Mouse (Mus musculus) embryonic facial prominence, embryonic 10.5 days (tissue): ENCODE results near the gene Gpr173. TPM values are rescaled to one million over a fixed set of nuclear protein-coding genes. Genes with fewer than 3 reads are reported as not detected.
"Not testable (repeated sequence)": the region's sequence is repeated elsewhere in the genome, so short reads cannot be mapped to it uniquely, and the experiment has no call there.

ENCODE experiments used
- DNase-seq: peaks from one replicate; pipeline ENCODE4 v3.0.0-alpha.2; 2017; ENCODE audit warnings: low spot score
- H3K27ac ChIP-seq: fragments of 300-500 bp; sonication (generic); replicated peaks from 2 replicates; pipeline ENCODE4 v1.5.1; 2016; ENCODE audit warnings: mild to moderate bottlenecking
- H3K27me3 ChIP-seq: fragments of 300-500 bp; sonication (generic); replicated peaks from 2 replicates; pipeline ENCODE4 v1.6.1; 2016; ENCODE audit warnings: low read depth, mild to moderate bottlenecking; ENCODE audit not compliant: poor library complexity, severe bottlenecking
- H3K36me3 ChIP-seq: fragments of 300-500 bp; sonication (generic); replicated peaks from 2 replicates; pipeline ENCODE4 v1.6.1; 2016; ENCODE audit warnings: mild to moderate bottlenecking, moderate library complexity
- H3K4me1 ChIP-seq: fragments of 300-500 bp; sonication (generic); 2 replicates; pipeline ENCODE4 v1.6.1; 2016
- H3K4me3 ChIP-seq: fragments of 300-500 bp; sonication (generic); 2 replicates; pipeline ENCODE4 v1.5.1; 2016; ENCODE audit warnings: mild to moderate bottlenecking, moderate library complexity
- H3K9me3 ChIP-seq: fragments of 300-500 bp; sonication (generic); 2 replicates; pipeline ENCODE4 v1.6.1; 2016; ENCODE audit warnings: mild to moderate bottlenecking
- WGBS: fragments of 180-500 bp; shearing (Covaris S2); methylation state at CpG from one replicate; pipeline ENCODE4 v1.1.7; 2016; 5-methylcytosine and 5-hydroxymethylcytosine counted together
- polyA plus RNA-seq: library from polyadenylated mRNA; unstranded; fragments of >200 nt; fragmentation: Nextera tagmentation; extraction: Ambion mirVana; gene quantifications from 2 replicates; pipeline ENCODE4 v1.2.1, GENCODE M21; 2016

Gene Gpr173
- polyA plus RNA-seq, 1 experiment from 2014 or later = 4.9 TPM

DNA sequence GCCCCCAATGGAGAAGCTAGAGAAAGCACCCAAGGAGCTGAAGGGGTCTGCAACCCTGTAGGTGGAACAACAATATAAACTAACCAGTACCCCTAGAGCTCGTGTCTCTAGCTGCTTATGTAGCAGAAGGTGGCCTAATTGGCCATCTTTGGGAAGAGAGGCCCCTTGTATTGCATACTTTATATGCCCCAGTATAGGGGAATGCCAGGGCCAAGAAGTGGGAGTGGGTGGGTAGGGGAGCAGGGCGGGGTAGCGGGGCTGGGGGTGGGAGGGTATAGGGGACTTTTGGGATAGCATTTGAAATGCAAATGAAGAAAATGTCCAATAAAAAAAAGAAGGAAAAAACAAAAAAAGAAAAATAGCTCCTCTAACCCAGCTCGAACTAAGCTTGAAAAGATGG is 32.4 kb downstream of the Gpr173 start:
- Histone ChIP-seq H3K27ac (peak overlapping the region; percentile 92; the same call in 1 of the 2 replicates), H3K36me3 (peaks cover 32% of the 10 kb centered on the region), H3K4me1 (peaks cover 15% of the 10 kb centered on the region), H3K27me3 (peaks cover 79% of the 10 kb centered on the region), H3K4me3 (peak overlapping the region; percentile 50)
- 29% methylated on average over 4 of the region's 4 CpGs for WGBS
- not testable (repeated sequence) for H3K9me3 ChIP-seq, DNase-seq

DNA sequence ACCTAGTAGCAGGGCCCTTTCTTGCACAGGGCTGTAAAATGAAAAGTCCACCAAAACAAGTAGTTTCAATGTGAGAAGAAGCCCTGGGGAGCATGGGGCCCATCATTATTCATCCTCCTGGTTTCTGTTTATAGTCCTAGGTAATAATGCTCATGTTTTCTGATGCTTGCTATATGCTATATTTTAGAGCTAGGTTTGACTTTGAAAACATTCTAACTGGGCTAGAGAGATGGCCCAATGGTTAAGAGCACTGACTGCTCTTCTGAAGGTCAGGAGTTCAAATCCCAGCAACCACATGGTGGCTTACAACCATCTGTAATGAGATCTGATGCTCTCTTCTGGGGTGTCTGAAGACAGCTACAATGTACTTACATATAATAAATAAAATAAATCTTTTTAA is 39.1 kb downstream of the Gpr173 start:
- peaks cover 91% of the 10 kb centered on the region for H3K27me3 ChIP-seq
- not testable (repeated sequence) for H3K36me3 ChIP-seq, H3K4me3 ChIP-seq, H3K27ac ChIP-seq, H3K9me3 ChIP-seq, DNase-seq, H3K4me1 ChIP-seq

DNA sequence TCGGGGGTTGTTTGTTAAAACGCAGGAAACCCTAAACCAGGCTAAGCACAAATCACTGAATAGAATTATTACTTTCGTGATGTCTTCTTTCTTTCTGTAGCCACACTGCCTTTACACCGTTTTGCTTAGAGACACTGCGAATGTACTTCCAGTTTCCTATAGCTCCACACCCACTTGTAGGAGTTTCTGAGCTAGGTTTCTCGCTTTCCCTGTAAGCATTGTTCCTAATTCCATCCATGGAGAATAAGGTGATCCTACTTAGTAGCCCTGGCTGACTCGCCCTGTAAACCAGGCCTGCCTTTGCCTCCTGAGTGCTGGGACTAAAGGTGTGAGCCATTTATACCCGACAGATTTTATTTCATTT is 40.8 kb downstream of the Gpr173 start:
- no peaks in the 10 kb centered on the region for H3K36me3 ChIP-seq
- H3K4me3 ChIP-seq = peak overlapping the region; percentile 69
- whole genome bisulfite sequencing = 18% methylated on average over 8 of the region's 8 CpGs
- DNase-seq = no peak
- peaks cover 98% of the 10 kb centered on the region for H3K27me3 ChIP-seq
- H3K9me3 ChIP-seq = no peaks in the 10 kb centered on the region
- H3K27ac ChIP-seq = peak overlapping the region; percentile 51
- H3K4me1 ChIP-seq = peaks cover 4% of the 10 kb centered on the region; the same call in 1 of the 2 replicates

DNA sequence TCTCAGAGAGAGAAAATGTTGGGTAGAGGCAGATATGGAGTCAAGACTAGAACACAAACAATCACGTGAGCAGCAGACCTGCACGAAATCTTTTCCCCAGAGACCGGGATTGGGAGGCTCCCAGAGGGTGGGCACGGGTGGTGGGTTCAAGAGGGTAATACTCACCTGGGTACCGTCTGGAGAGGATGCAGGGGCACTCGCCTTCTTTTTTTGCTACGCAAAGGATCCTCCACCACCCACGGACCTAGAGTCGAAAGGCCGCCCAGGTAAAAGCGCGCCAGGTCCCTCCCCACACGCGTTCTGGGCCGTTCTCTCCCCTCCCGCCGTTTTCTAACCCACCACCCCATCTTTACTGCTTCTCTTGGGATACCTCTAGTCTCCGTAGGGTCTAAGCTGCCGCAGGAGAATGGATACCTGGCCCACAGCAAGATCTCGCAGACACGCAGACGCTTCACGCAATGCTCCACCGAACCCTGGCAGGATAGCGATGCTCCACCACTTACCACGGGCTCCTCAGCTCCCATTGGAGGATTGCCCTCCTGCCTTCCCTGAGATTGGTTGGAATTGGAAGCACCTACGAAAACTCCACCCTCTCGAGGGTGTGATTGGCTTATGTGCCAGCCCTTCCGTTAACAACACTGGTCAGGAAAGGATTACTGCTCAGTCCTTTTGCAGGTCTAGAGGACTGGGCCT is 41.4 kb downstream of the Gpr173 start, which contains the start of gene Kantr:
Kantr (minus strand) TSS at position 500 of the 693 bp plus-strand sequence.
- 16% methylated on average over 29 of the region's 29 CpGs for WGBS
- Histone ChIP-seq H3K4me3 (peak within 1 kb of the TSS; percentile 69), H3K27ac (peak within 1 kb of the TSS; percentile 86)

DNA sequence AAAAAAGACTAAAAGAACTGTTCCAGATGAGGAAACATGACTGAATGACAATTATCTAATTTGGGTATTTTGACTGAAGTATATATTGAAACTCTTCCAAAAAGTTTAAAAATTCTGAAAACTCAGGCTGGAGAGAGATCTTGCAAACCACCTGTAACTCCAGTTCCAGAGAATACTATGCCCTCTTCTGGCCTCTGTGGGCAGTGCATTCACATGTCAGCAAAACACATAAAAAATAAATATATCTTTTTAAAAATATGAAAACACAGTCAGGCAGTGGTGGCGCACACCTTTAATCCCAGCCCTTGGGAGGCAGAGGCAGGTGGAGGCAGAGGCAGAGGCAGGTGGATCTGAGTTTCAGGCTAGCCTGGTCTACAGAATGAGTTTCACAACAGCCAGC is 44.9 kb downstream of the Gpr173 start:
- H3K27me3 ChIP-seq = peaks cover 100% of the 10 kb centered on the region
- H3K4me3 ChIP-seq = no peak overlapping the region
- H3K9me3 ChIP-seq = no peaks in the 10 kb centered on the region
- peaks cover 4% of the 10 kb centered on the region; the same call in 1 of the 2 replicates for H3K4me1 ChIP-seq
- peaks cover 14% of the 10 kb centered on the region; the same call in 1 of the 2 replicates for H3K36me3 ChIP-seq
- H3K27ac ChIP-seq = no peak overlapping the region
- WGBS = 94% methylated on average over 1 of the region's 1 CpGs
- DNase-seq = no peak

More for the DNA sequence above, 41.4 kb downstream of the Gpr173 start, which contains the start of gene Kantr:
- Histone ChIP-seq H3K4me1 (peaks cover 4% of the 10 kb centered on the region; the same call in 1 of the 2 replicates), H3K9me3 (no peaks in the 10 kb centered on the region), H3K36me3 (no peaks in the 10 kb centered on the region), H3K27me3 (peaks cover 98% of the 10 kb centered on the region)
- DNase-seq = peak; percentile 79

DNA sequence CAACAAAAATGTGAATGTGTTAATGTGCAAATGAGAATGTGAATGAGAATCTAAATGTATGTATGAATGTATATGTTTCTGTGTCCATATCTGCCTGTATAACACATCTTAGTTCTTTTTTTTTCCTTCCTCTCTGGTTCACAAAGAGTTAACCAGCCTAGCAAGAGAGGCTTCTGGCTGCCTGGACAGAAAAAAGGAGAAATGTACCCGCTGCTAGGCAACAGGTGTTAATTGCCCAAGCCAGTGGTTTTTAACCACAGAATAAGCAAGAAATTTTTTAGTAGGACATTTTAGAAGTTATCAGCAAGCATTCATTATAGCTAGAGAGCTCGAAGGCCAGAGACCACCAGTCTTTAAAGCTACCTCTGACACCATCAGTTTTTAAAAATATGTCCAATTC is 45.7 kb downstream of the Gpr173 start:
- 66% methylated on average over 2 of the region's 2 CpGs for WGBS
- H3K4me1 ChIP-seq = peaks cover 4% of the 10 kb centered on the region; the same call in 1 of the 2 replicates
- H3K9me3 ChIP-seq = no peaks in the 10 kb centered on the region
- DNase-seq = no peak
- peaks cover 14% of the 10 kb centered on the region; the same call in 1 of the 2 replicates for H3K36me3 ChIP-seq
- peaks cover 100% of the 10 kb centered on the region for H3K27me3 ChIP-seq
- no peak overlapping the region for H3K27ac ChIP-seq
- H3K4me3 ChIP-seq = no peak overlapping the region

DNA sequence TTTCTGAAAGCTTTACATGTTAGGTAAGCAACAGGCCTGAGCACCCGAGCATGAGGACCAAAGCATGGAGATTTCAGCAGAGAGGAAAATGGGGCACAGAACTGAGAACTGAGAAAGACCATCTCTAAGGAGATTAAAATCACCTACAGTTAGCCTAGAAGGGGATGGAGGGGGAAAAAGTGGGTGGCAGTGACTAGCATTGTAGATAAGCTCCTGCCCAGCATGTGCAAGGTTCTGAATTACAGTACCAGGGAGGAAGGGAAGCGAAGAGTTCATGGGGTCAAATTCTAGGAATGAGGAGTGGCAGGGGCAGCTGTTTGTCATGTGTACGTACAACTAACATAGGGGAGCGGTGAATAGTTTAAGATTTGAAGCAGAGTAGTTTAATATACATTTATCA is 48.0 kb downstream of the Gpr173 start:
- Histone ChIP-seq H3K4me1 (no peaks in the 10 kb centered on the region), H3K4me3 (no peak overlapping the region), H3K27me3 (peaks cover 95% of the 10 kb centered on the region), H3K27ac (no peak overlapping the region), H3K36me3 (peaks cover 20% of the 10 kb centered on the region), H3K9me3 (no peaks in the 10 kb centered on the region)
- 86% methylated on average over 4 of the region's 4 CpGs for WGBS
- DNase-seq = no peak

DNA sequence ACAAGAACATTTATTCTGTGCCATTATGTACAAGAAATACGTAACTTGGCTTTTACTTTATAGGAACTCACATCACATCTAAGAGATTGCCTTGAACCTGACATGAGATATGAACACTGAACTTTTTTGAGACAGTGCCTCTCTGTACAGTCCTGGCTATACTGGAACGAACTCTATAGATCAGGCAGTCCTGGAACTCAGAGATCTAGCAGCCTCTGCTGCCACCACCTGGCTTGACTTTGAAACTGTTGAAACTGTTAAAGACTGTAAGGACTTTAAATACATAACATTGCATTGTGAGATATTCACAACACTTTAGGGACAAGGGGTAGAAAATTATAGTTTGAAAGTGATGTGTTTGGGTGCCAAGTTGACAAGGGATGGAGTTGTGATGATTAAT is 60.6 kb downstream of the Gpr173 start:
- H3K4me1 ChIP-seq = no peaks in the 10 kb centered on the region
- H3K27me3 ChIP-seq = peaks cover 55% of the 10 kb centered on the region
- H3K27ac ChIP-seq = no peak overlapping the region
- 79% methylated on average over 2 of the region's 2 CpGs for WGBS
- no peaks in the 10 kb centered on the region for H3K9me3 ChIP-seq
- no peak overlapping the region for H3K4me3 ChIP-seq
- peak; percentile 13 for DNase-seq
- H3K36me3 ChIP-seq = 0 out of 2 replicates have a peak, but pooled peaks cover 6% of the 10 kb centered on the region

DNA sequence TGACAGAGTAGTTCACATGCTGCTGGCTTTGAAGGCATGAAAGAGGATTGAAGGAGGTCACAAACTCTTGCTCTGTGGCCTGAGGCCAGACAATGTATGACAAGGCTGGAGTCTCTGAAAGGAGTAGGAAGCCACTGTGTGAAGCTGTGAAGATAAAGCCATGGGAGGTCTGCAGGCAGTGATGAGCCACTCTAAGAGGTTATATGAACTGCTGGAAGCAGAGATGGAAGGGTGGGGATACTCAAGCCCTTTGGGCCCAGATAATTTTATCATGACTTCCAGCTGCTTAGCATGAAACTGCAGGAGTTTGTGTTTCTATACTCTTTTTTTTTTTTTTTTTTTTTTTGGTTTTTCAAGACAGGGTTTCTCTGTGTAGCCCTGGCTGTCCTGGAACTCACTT is 61.1 kb downstream of the Gpr173 start:
- no peak for DNase-seq
- no peaks in the 10 kb centered on the region for H3K9me3 ChIP-seq
- H3K36me3 ChIP-seq = 0 out of 2 replicates have a peak, but pooled peaks cover 6% of the 10 kb centered on the region
- no peaks in the 10 kb centered on the region for H3K4me1 ChIP-seq
- no peak overlapping the region for H3K4me3 ChIP-seq
- peaks cover 60% of the 10 kb centered on the region for H3K27me3 ChIP-seq
- H3K27ac ChIP-seq = no peak overlapping the region

DNA sequence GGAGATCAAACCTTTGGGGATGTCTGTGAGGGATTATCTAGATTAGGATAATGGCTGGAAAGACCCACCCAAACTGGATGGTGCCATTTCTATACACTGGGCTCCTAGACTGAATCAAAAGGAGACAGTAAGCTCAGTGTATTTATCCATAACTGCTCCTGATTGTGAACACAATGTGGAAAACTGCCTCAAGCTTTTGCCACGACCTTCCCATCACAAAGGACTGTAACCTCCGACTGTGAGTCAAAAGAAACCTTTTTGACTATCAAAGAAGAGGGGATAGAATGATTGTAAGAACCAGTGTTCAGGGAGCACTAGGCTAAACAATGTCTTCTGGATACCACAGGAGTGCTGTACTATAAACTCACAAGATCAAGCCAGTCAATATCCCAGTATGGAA is 62.3 kb downstream of the Gpr173 start:
- WGBS = 80% methylated on average over 2 of the region's 2 CpGs
- Histone ChIP-seq H3K9me3 (no peaks in the 10 kb centered on the region), H3K27me3 (peaks cover 72% of the 10 kb centered on the region), H3K27ac (no peak overlapping the region), H3K4me1 (no peaks in the 10 kb centered on the region), H3K4me3 (no peak overlapping the region), H3K36me3 (0 out of 2 replicates have a peak, but pooled peaks cover 6% of the 10 kb centered on the region)
- DNase-seq = no peak

Other genes starting within 250 kb of the Gpr173 start
- gene Iqsec2, start 224.4 kb downstream of the Gpr173 start, polyA plus RNA-seq = 0.71 and 0.96 TPM in 2 replicates
- 71.4 and 75.2 TPM in 2 replicates for gene Kdm5c, start 135.7 kb downstream of the Gpr173 start, polyA plus RNA-seq
- 20.8 and 22.5 TPM in 2 replicates for gene Kantr, start 41.2 kb downstream of the Gpr173 start, polyA plus RNA-seq
- 30.6 and 33.4 TPM in 2 replicates for gene Tspyl2, start 26.3 kb downstream of the Gpr173 start, polyA plus RNA-seq
- not detected in 2 replicates for gene Cldn34a, start 194.6 kb upstream of the Gpr173 start, polyA plus RNA-seq